Mouse (Mus musculus) embryonic facial prominence, embryonic 15.5 days (tissue): ENCODE measurements around the gene Dpf3. TPM values are rescaled to one million over a fixed set of nuclear protein-coding genes. Genes with fewer than 3 reads are reported as not detected.

Experiments used
- ATAC-seq: fragments of 200-750 bp; cut with Nextera tagmentation; 2 replicates; pipeline ENCODE4 v1.8.0; 2017; ENCODE audit warnings: low read depth, moderate TSS enrichment; ENCODE audit not compliant: insufficient number of reproducible peaks, low FRiP score, low TSS enrichment
- H3K27ac ChIP-seq: fragments of 300-500 bp; sonication (generic); replicated peaks from 2 replicates; pipeline ENCODE4 v1.5.1; 2015; ENCODE audit warnings: mild to moderate bottlenecking, inconsistent platforms
- H3K27me3 ChIP-seq: fragments of 300-500 bp; sonication (generic); 2 replicates; pipeline ENCODE4 v1.6.1; 2015; ENCODE audit warnings: inconsistent platforms
- H3K36me3 ChIP-seq: fragments of 300-500 bp; sonication (generic); 2 replicates; pipeline ENCODE4 v1.6.1; 2015; ENCODE audit warnings: mild to moderate bottlenecking, inconsistent platforms
- H3K4me1 ChIP-seq: fragments of 300-500 bp; sonication (generic); 2 replicates; pipeline ENCODE4 v1.6.1; 2015; ENCODE audit warnings: inconsistent platforms
- H3K4me2 ChIP-seq: fragments of 300-500 bp; sonication (generic); replicated peaks from 2 replicates; pipeline ENCODE4 v1.6.1; 2015; ENCODE audit warnings: mild to moderate bottlenecking, inconsistent platforms
- H3K4me3 ChIP-seq: fragments of 300-500 bp; sonication (generic); replicated peaks from 2 replicates; pipeline ENCODE4 v1.5.1; 2015; ENCODE audit warnings: mild to moderate bottlenecking, inconsistent platforms
- H3K9ac ChIP-seq: fragments of 300-500 bp; sonication (generic); 2 replicates; pipeline ENCODE4 v1.6.1; 2015; ENCODE audit warnings: inconsistent platforms
- H3K9me3 ChIP-seq: fragments of 300-500 bp; sonication (generic); replicated peaks from 2 replicates; pipeline ENCODE4 v1.6.1; 2016; ENCODE audit warnings: inconsistent platforms
- WGBS: fragments of 180-500 bp; shearing (Covaris S2); methylation state at CpG from one replicate; pipeline ENCODE4 v1.1.7; 2015; 5-methylcytosine and 5-hydroxymethylcytosine counted together
- polyA plus RNA-seq: library from polyadenylated mRNA; unstranded; fragments of >200 nt; fragmentation: Nextera tagmentation; extraction: Ambion mirVana; gene quantifications from 2 replicates; pipeline ENCODE4 v1.2.1, GENCODE M21; 2015

The Dpf3 gene
- polyA plus RNA-seq, 1 experiment from 2014 or later = 4.6 TPM

GRCm38 (mm10) chr12:83337776-83338149 is 149.8 kb downstream of the Dpf3 start:
- WGBS = 32% methylated on average over 7 of the region's 7 CpGs

GRCm38 (mm10) chr12:83337077-83337775 is 150.3 kb downstream of the Dpf3 start:
- no peak overlapping the region for H3K9ac ChIP-seq
- H3K27me3 ChIP-seq = peaks cover 4% of the 10 kb centered on the region; the same call in 1 of the 2 replicates
- WGBS = 13% methylated on average over 13 of the region's 13 CpGs
- H3K27ac ChIP-seq = no peak overlapping the region
- no peaks in the 10 kb centered on the region for H3K9me3 ChIP-seq
- H3K4me2 ChIP-seq = no peak overlapping the region
- no peak overlapping the region for H3K4me3 ChIP-seq
- peaks cover 10% of the 10 kb centered on the region for H3K4me1 ChIP-seq
- no peak for ATAC-seq
- H3K36me3 ChIP-seq = no peaks in the 10 kb centered on the region

More at GRCm38 (mm10) chr12:83337776-83338149, 149.8 kb downstream of the Dpf3 start:
- Histone ChIP-seq H3K4me3 (no peak overlapping the region), H3K27ac (no peak overlapping the region), H3K4me1 (peaks cover 10% of the 10 kb centered on the region), H3K9ac (no peak overlapping the region), H3K36me3 (no peaks in the 10 kb centered on the region), H3K9me3 (no peaks in the 10 kb centered on the region), H3K27me3 (peaks cover 4% of the 10 kb centered on the region; the same call in 1 of the 2 replicates), H3K4me2 (no peak overlapping the region)
- no peak for ATAC-seq

- 73% methylated on average over 7 of the region's 7 CpGs for WGBS
- H3K27ac ChIP-seq = no peak overlapping the region
- no peaks in the 10 kb centered on the region for H3K36me3 ChIP-seq
- no peaks in the 10 kb centered on the region for H3K27me3 ChIP-seq
- H3K4me2 ChIP-seq = no peak overlapping the region
- no peak overlapping the region for H3K4me3 ChIP-seq
- 0 out of 2 replicates have a peak, but pooled peaks cover 7% of the 10 kb centered on the region for H3K4me1 ChIP-seq
- no peak overlapping the region for H3K9ac ChIP-seq
- no peaks in the 10 kb centered on the region for H3K9me3 ChIP-seq
- ATAC-seq = no peak
Measured at GRCm38 (mm10) chr12:83330056-83330455, 157.5 kb downstream of the Dpf3 start.

GRCm38 (mm10) chr12:83328899-83329298 is 158.6 kb downstream of the Dpf3 start:
- no peak overlapping the region for H3K27ac ChIP-seq
- WGBS = 74% methylated on average over 13 of the region's 13 CpGs
- no peak overlapping the region for H3K9ac ChIP-seq
- H3K36me3 ChIP-seq = no peaks in the 10 kb centered on the region
- no peak overlapping the region for H3K4me3 ChIP-seq
- H3K9me3 ChIP-seq = no peaks in the 10 kb centered on the region
- 0 out of 2 replicates have a peak, but pooled peaks cover 7% of the 10 kb centered on the region for H3K4me1 ChIP-seq
- ATAC-seq = no peak; the same call in 1 of the 2 replicates
- H3K27me3 ChIP-seq = no peaks in the 10 kb centered on the region
- no peak overlapping the region for H3K4me2 ChIP-seq

GRCm38 (mm10) chr12:83328491-83328890 is 159.0 kb downstream of the Dpf3 start:
- no peaks in the 10 kb centered on the region for H3K27me3 ChIP-seq
- ATAC-seq = peak; percentile 51
- no peak overlapping the region for H3K4me3 ChIP-seq
- H3K9ac ChIP-seq = no peak overlapping the region
- no peak overlapping the region for H3K27ac ChIP-seq
- no peaks in the 10 kb centered on the region for H3K9me3 ChIP-seq
- H3K4me2 ChIP-seq = no peak overlapping the region
- WGBS = 26% methylated on average over 4 of the region's 4 CpGs
- H3K36me3 ChIP-seq = no peaks in the 10 kb centered on the region
- 0 out of 2 replicates have a peak, but pooled peaks cover 7% of the 10 kb centered on the region for H3K4me1 ChIP-seq

- H3K27me3 ChIP-seq = no peaks in the 10 kb centered on the region
- no peaks in the 10 kb centered on the region for H3K36me3 ChIP-seq
- no peak overlapping the region for H3K4me3 ChIP-seq
- 0 out of 2 replicates have a peak, but pooled peaks cover 7% of the 10 kb centered on the region for H3K4me1 ChIP-seq
- H3K9me3 ChIP-seq = no peaks in the 10 kb centered on the region
- H3K4me2 ChIP-seq = no peak overlapping the region
- WGBS = 80% methylated on average over 1 of the region's 1 CpGs
- H3K27ac ChIP-seq = no peak overlapping the region
- H3K9ac ChIP-seq = no peak overlapping the region
- no peak for ATAC-seq
Measured at GRCm38 (mm10) chr12:83327451-83327850, 160.1 kb downstream of the Dpf3 start.

GRCm38 (mm10) chr12:83320725-83321124 is 166.8 kb downstream of the Dpf3 start:
- no peaks in the 10 kb centered on the region for H3K9me3 ChIP-seq
- no peak overlapping the region for H3K4me3 ChIP-seq
- H3K27me3 ChIP-seq = no peaks in the 10 kb centered on the region
- H3K9ac ChIP-seq = no peak overlapping the region
- 83% methylated on average over 3 of the region's 3 CpGs for WGBS
- no peaks in the 10 kb centered on the region for H3K4me1 ChIP-seq
- no peaks in the 10 kb centered on the region for H3K36me3 ChIP-seq
- H3K27ac ChIP-seq = no peak overlapping the region
- H3K4me2 ChIP-seq = no peak overlapping the region
- no peak for ATAC-seq

GRCm38 (mm10) chr12:83317646-83318443 is 169.7 kb downstream of the Dpf3 start:
- H3K9ac ChIP-seq = no peak overlapping the region
- H3K4me1 ChIP-seq = no peaks in the 10 kb centered on the region
- H3K27me3 ChIP-seq = no peaks in the 10 kb centered on the region; the same call in 1 of the 2 replicates
- H3K4me3 ChIP-seq = no peak overlapping the region
- no peak for ATAC-seq
- WGBS = 67% methylated on average over 8 of the region's 8 CpGs
- no peaks in the 10 kb centered on the region for H3K9me3 ChIP-seq
- H3K27ac ChIP-seq = no peak overlapping the region
- H3K36me3 ChIP-seq = no peaks in the 10 kb centered on the region
- no peak overlapping the region for H3K4me2 ChIP-seq

- Histone ChIP-seq H3K27me3 (no peaks in the 10 kb centered on the region; the same call in 1 of the 2 replicates), H3K4me2 (no peak overlapping the region), H3K4me3 (no peak overlapping the region), H3K36me3 (no peaks in the 10 kb centered on the region), H3K4me1 (no peaks in the 10 kb centered on the region), H3K9me3 (no peaks in the 10 kb centered on the region), H3K9ac (no peak overlapping the region), H3K27ac (no peak overlapping the region)
- no peak for ATAC-seq
- 70% methylated on average over 7 of the region's 7 CpGs for WGBS
Measured at GRCm38 (mm10) chr12:83314666-83315065, 172.8 kb downstream of the Dpf3 start.

- H3K4me3 ChIP-seq = no peak overlapping the region
- no peaks in the 10 kb centered on the region; the same call in 1 of the 2 replicates for H3K27me3 ChIP-seq
- no peak for ATAC-seq
- no peak overlapping the region for H3K9ac ChIP-seq
- H3K4me1 ChIP-seq = no peaks in the 10 kb centered on the region
- 86% methylated on average over 9 of the region's 9 CpGs for WGBS
- no peak overlapping the region for H3K4me2 ChIP-seq
- H3K27ac ChIP-seq = no peak overlapping the region
- no peaks in the 10 kb centered on the region for H3K9me3 ChIP-seq
- no peaks in the 10 kb centered on the region for H3K36me3 ChIP-seq
Measured at GRCm38 (mm10) chr12:83312818-83313217, 174.7 kb downstream of the Dpf3 start.

GRCm38 (mm10) chr12:83310567-83310966 is 176.9 kb downstream of the Dpf3 start:
- no peaks in the 10 kb centered on the region for H3K9me3 ChIP-seq
- no peak overlapping the region for H3K4me2 ChIP-seq
- no peak overlapping the region for H3K9ac ChIP-seq
- H3K27me3 ChIP-seq = no peaks in the 10 kb centered on the region; the same call in 1 of the 2 replicates
- H3K4me3 ChIP-seq = no peak overlapping the region
- ATAC-seq = no peak
- 48% methylated on average over 11 of the region's 11 CpGs for WGBS
- H3K36me3 ChIP-seq = no peaks in the 10 kb centered on the region
- no peak overlapping the region for H3K27ac ChIP-seq
- H3K4me1 ChIP-seq = no peaks in the 10 kb centered on the region
